Mouse (Mus musculus): ENCODE measurements around the gene Tapt1. TPM values are rescaled to one million over a fixed set of nuclear protein-coding genes. Genes with fewer than 3 reads are reported as not detected.
"Not testable (repeated sequence)": the region's sequence is repeated elsewhere in the genome, so short reads cannot be mapped to it uniquely, and the experiment has no call there.

Tapt1 gene
- 46.7 TPM for polyA plus RNA-seq (2021)

DNA sequence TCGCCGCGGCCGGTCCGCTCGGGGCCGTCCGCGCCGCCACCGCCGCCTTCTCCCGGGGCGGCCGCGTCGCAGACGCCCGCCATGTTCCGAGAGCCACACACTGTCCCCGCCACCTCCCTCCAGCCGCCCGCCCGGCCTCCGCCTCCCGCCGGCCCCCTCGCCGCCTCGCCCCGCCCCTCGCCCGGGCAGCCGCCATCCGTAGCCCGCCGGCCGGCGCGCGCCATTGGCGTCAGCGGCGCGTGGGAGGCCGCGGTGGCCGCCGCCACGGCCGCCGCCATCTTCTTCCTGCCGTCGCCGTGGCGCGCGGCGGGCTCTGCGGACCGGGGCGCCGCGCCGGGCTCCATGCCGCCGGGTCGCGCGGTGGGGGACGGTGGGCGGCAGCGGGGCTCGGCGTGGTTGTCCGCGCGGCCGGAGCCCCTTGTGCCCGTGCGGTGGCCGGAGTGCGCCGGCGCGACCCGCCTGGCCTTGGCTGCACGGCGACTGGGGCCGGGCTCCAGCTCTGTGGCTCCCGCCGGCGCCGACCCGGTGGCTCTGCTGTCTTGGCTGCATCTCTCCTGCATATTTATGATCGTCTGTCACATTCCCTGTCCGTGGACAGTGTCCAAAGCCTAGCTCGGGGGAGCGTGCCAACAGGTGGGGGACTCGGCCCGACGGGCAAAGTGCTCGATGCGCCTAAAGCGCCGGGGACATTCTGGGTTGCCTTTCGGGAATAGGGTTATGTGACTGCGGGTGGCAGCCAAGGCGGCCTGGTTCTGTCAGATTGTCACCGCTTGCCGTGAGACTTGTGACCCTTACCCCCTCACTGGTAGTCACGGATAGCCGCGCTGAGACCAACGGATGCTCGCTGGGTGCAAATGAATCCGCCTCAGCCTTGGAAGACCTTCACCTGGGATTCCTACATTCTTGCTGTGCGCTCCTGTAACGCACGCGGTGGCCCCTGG, at the start of gene Tapt1:
Gene Tapt1, minus strand, starts transcription at position 106 of the 941 bp plus-strand sequence.
- no peak for TF ChIP-seq CTCF (IDR thresholded peaks at IDR 0.05)
- ChIA-PET CTCF (no interaction called here), POLR2A (interaction anchor here (0.6 kb wide), 1 partner anchor 81 kb away, joined by 4 read pairs; no protein-coding TSS in a partner anchor)
- in situ Hi-C loops (cut with MboI; ENCODE audit: low pct_unique_long_range_greater_than_20kb), result no loop called here
- H3K27me3 ChIP-seq, result no peaks in the 10 kb centered on the region
- ATAC-seq, result peak; percentile 95
- DNase-seq (ENCODE audit: low read depth, low spot score), result no peak

DNA sequence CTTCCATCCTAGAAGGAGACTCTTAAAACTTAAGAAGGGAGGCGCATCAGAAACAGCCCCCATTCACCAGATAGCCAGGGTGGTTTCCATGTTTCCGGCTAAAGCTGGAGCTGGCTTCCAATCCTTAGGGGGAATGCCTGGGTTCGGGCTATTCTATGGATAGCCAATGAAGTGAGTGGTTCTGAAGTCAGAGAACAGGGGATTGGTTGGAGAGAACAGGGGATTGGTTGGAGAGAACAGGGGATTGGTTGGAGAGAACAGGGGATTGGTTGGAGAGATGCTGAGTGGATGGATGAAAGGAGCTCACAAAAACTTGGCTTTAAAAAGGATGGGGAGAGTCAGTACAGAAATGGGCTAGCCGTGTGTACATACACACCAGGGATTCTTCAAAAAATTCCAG, 45.1 kb upstream of the Tapt1 start:
- POLR2A ChIA-PET, result no interaction called here
- in situ Hi-C loops (cut with MboI; ENCODE audit: low pct_unique_long_range_greater_than_20kb), result loop anchor here (5.0 kb wide), 1 partner anchor 219 kb away; no protein-coding TSS in a partner anchor
- DNase-seq (ENCODE audit: low read depth, low spot score) (no peak), ATAC-seq (no peak)
- TF ChIP-seq CTCF (IDR thresholded peaks at IDR 0.05), result no peak
- CTCF ChIA-PET, result interaction anchor here (0.8 to 1.5 kb wide), 3 partner anchors 8 to 344 kb away, joined by 3 to 5 read pairs (median 3); no protein-coding TSS in a partner anchor
- peaks cover 4% of the 10 kb centered on the region for H3K27me3 ChIP-seq

- TF ChIP-seq CTCF (IDR thresholded peaks at IDR 0.05), result peak; percentile 59
- H3K27me3 ChIP-seq; DNase-seq (ENCODE audit: low read depth, low spot score); ATAC-seq; in situ Hi-C loops (cut with MboI; ENCODE audit: low pct_unique_long_range_greater_than_20kb): not testable (repeated sequence)
- ChIA-PET POLR2A (interaction anchor here (0.5 kb wide), 1 partner anchor 137 kb away, joined by 3 read pairs; no protein-coding TSS in a partner anchor), CTCF (interaction anchor here (0.6 to 1.6 kb wide), 20 partner anchors 11 to 374 kb away, joined by 3 to 15 read pairs (median 3); no protein-coding TSS in a partner anchor)
Observed at GRCm38 (mm10) chr5:44268524-44268923, 42.1 kb upstream of the Tapt1 start.

- ChIA-PET CTCF (no interaction called here), POLR2A (no interaction called here)
- ATAC-seq (no peak), DNase-seq (ENCODE audit: low read depth, low spot score) (no peak)
- H3K27me3 ChIP-seq, result peaks cover 6% of the 10 kb centered on the region
- TF ChIP-seq CTCF (IDR thresholded peaks at IDR 0.05), result no peak
- in situ Hi-C loops (cut with MboI; ENCODE audit: low pct_unique_long_range_greater_than_20kb), result no loop called here
Observed at GRCm38 (mm10) chr5:44261691-44262090, 35.3 kb upstream of the Tapt1 start.

DNA sequence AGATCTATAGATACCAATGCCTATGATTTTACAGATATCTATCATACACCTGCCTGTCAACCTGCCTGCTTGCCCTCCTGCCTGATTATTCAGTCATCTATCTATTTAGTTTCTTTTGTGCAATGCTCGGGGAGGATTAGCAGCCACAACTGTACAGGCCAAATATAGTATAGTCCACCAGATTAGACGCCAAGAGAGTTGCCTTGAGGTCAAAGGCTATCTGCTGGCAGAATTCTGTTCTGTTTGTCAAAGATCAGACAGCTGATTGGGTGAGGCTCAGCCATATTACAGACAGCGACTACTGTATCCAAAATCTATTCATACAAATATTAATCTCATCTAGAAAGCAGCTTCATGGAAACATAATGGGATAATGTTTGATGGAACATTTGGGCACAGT, 34.7 kb upstream of the Tapt1 start:
- ATAC-seq, result no peak
- DNase-seq (ENCODE audit: low read depth, low spot score), result no peak
- POLR2A ChIA-PET, result no interaction called here
- no peak for TF ChIP-seq CTCF (IDR thresholded peaks at IDR 0.05)
- H3K27me3 ChIP-seq, result peaks cover 6% of the 10 kb centered on the region
- CTCF ChIA-PET, result no interaction called here
- in situ Hi-C loops (cut with MboI; ENCODE audit: low pct_unique_long_range_greater_than_20kb), result no loop called here

DNA sequence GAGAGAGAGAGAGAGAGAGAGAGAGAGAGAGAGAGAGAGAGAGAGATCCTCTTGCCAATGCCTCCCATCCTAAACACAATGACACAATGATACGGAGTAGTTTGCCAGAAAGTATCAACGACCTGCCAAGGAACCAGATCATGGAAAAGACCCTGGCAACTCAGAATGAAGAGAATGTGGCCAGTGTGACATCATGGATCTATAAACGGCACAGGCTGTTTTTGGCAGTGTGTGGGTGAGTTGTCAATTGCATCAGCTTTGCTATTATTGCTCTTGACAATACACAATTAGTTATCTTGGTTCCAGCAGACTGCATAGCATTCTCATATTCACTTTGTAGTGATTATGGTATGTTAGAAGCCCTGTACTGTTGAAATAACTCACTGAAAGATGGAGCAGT, 33.3 kb upstream of the Tapt1 start:
- H3K27me3 ChIP-seq, result peaks cover 3% of the 10 kb centered on the region
- ATAC-seq (no peak), DNase-seq (ENCODE audit: low read depth, low spot score) (no peak)
- in situ Hi-C loops (cut with MboI; ENCODE audit: low pct_unique_long_range_greater_than_20kb), result no loop called here
- POLR2A ChIA-PET, result no interaction called here
- TF ChIP-seq CTCF (IDR thresholded peaks at IDR 0.05), result no peak
- CTCF ChIA-PET, result interaction anchor here (0.7 to 1.3 kb wide), 3 partner anchors 16 to 366 kb away, joined by 3 read pairs; no protein-coding TSS in a partner anchor

GRCm38 (mm10) chr5:44258163-44258562, 31.7 kb upstream of the Tapt1 start:
- ATAC-seq (no peak), DNase-seq (ENCODE audit: low read depth, low spot score) (no peak)
- H3K27me3 ChIP-seq, result no peaks in the 10 kb centered on the region
- CTCF ChIA-PET, result interaction anchor here (0.6 kb wide), 1 partner anchor 11 kb away, joined by 3 read pairs; no protein-coding TSS in a partner anchor
- POLR2A ChIA-PET, result no interaction called here
- no peak for TF ChIP-seq CTCF (IDR thresholded peaks at IDR 0.05)
- in situ Hi-C loops (cut with MboI; ENCODE audit: low pct_unique_long_range_greater_than_20kb), result no loop called here

- H3K27me3 ChIP-seq, result no peaks in the 10 kb centered on the region
- TF ChIP-seq CTCF (IDR thresholded peaks at IDR 0.05), result no peak
- in situ Hi-C loops (cut with MboI; ENCODE audit: low pct_unique_long_range_greater_than_20kb), result no loop called here
- ATAC-seq (no peak), DNase-seq (ENCODE audit: low read depth, low spot score) (no peak)
- ChIA-PET POLR2A (no interaction called here), CTCF (no interaction called here)
Observed at GRCm38 (mm10) chr5:44257401-44257800, 31.0 kb upstream of the Tapt1 start.

GRCm38 (mm10) chr5:44256512-44256911, 30.1 kb upstream of the Tapt1 start:
- H3K27me3 ChIP-seq, result no peaks in the 10 kb centered on the region
- in situ Hi-C loops (cut with MboI; ENCODE audit: low pct_unique_long_range_greater_than_20kb), result no loop called here
- CTCF ChIA-PET, result no interaction called here
- TF ChIP-seq CTCF (IDR thresholded peaks at IDR 0.05), result no peak
- ATAC-seq (no peak), DNase-seq (ENCODE audit: low read depth, low spot score) (no peak)
- POLR2A ChIA-PET, result no interaction called here

GRCm38 (mm10) chr5:44255756-44256398, 29.5 kb upstream of the Tapt1 start:
- no peaks in the 10 kb centered on the region for H3K27me3 ChIP-seq
- in situ Hi-C loops (cut with MboI; ENCODE audit: low pct_unique_long_range_greater_than_20kb), result no loop called here
- no peak for TF ChIP-seq CTCF (IDR thresholded peaks at IDR 0.05)
- DNase-seq (ENCODE audit: low read depth, low spot score) (no peak), ATAC-seq (no peak)
- ChIA-PET POLR2A (no interaction called here), CTCF (interaction anchor here (1.1 kb wide), 1 partner anchor 13 kb away, joined by 4 read pairs; no protein-coding TSS in a partner anchor)

DNA sequence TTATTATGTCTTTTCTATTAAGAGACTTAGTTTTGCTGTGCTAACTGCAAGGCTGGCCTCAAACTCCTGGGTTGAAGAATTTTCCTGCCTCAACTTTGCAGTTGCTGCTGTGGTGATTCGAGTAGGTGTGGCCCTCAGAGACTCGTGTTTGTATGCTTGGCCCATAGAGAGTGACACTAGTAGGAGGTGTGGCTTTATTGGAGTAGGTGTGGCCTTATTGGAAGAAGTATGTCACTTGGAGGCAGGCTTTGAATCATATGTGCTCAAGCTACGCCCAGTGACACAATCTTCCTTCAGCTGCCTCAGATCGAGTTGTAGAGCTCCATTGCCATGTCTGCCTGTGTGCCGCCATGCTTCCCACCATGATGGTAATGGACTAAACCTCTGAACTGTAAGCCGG, 27.0 kb upstream of the Tapt1 start:
- ATAC-seq (no peak), DNase-seq (ENCODE audit: low read depth, low spot score) (no peak)
- CTCF ChIA-PET, result interaction anchor here (0.7 kb wide), 1 partner anchor 18 kb away, joined by 3 read pairs; no protein-coding TSS in a partner anchor
- in situ Hi-C loops (cut with MboI; ENCODE audit: low pct_unique_long_range_greater_than_20kb), result no loop called here
- POLR2A ChIA-PET, result no interaction called here
- TF ChIP-seq CTCF (IDR thresholded peaks at IDR 0.05), result no peak
- no peaks in the 10 kb centered on the region for H3K27me3 ChIP-seq

Data from Patski (cell line).